Mouse (Mus musculus): ENCODE results near the gene Slc25a47. TPM values are rescaled to one million over a fixed set of nuclear protein-coding genes. Genes with fewer than 3 reads are reported as not detected.

The Slc25a47 gene
- total and polyA plus RNA-seq, 2 experiments from 2014 or later, result 5.9 to 15.3 TPM

DNA sequence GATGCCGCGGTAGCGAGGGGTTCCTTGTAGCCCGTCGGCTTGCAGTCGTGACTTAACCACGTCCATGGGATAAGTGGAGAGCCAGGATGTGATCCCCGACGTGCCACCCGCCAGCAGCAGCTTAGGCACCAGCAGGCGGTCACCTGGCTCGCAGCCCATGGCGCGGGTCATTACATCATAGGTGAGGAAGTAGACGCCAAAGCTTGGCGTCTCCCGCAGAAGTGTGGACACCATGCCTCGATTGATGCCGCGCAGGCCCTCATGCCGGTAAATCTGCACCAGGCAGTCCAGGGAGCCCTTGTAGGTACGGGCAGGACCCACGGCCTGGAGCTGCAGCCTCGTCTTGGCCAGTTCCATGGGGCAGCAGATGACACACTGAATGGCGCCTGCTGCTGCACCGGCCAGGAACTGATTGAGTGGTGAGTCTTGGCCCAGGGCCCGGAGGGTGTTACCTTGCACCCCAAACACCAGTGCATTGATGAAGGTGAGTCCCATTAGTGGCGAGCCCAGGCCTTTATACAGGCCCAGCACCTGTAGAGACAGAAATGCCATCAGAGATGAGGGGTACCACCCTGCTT, 8.8 kb upstream of the Slc25a47 start:
- DNase-seq (ENCODE audit: low spot score) (no peak), ATAC-seq (ENCODE audit: insufficient read depth, low read depth) (no peak)
- Histone ChIP-seq H3K27me3 (ENCODE audit: control insufficient read depth, insufficient read depth, low read length) (no peaks in the 10 kb centered on the region), H3K9ac (replicated peaks; ENCODE audit: low read depth, low read length) (no peak overlapping the region), H3K9me3 (replicated peaks; ENCODE audit: control insufficient read depth, low read length) (0 out of 2 replicates have a peak, but pooled peaks cover 3% of the 10 kb centered on the region), H3K27ac (ENCODE audit: low read depth) (no peak overlapping the region), H3K36me3 (replicated peaks; ENCODE audit: control insufficient read depth, insufficient read depth, low read length) (0 out of 2 replicates have a peak, but pooled peaks cover 11% of the 10 kb centered on the region), H3K4me1 (ENCODE audit: control insufficient read depth, insufficient read depth) (no peaks in the 10 kb centered on the region), H3K4me2 (ENCODE audit: low read depth, low read length) (no peak overlapping the region), H3K4me3 (ENCODE audit: low read depth, low read length) (no peak overlapping the region)
- no peak for TF ChIP-seq EP300 (IDR thresholded peaks at IDR 0.05; ENCODE audit: low read depth)
- TF ChIP-seq CTCF (IDR thresholded peaks at IDR 0.05; ENCODE audit: low read depth), result no peak
- WGBS, result 89% methylated on average over 28 of the region's 28 CpGs

DNA sequence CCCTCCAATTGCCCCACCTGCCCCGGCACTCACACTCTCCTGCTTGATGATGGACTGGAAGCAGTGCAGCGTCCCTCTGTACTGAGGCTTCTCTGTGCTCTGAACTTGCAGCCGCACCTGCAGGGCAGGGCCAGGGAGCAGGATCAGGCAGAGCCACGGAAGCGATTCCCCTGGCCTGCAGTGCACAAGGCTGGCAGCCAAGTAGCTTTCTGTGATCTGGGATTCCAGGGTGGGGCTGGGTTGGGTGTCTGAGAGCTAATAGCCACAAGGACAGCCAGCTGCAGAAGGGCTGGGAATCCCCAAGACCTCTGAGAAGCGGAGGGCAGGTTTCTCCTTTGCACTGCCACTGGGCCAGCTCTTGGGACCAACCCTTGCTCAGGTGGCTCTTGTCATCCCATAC, 8.2 kb upstream of the Slc25a47 start:
- ATAC-seq (ENCODE audit: insufficient read depth, low read depth) (no peak), DNase-seq (ENCODE audit: low spot score) (no peak)
- no peaks in the 10 kb centered on the region for H3K4me1 ChIP-seq (ENCODE audit: control insufficient read depth, insufficient read depth)
- H3K27ac ChIP-seq (ENCODE audit: low read depth), result no peak overlapping the region
- no peaks in the 10 kb centered on the region for H3K27me3 ChIP-seq (ENCODE audit: control insufficient read depth, insufficient read depth, low read length)
- H3K9ac ChIP-seq (replicated peaks; ENCODE audit: low read depth, low read length), result no peak overlapping the region
- H3K9me3 ChIP-seq (replicated peaks; ENCODE audit: control insufficient read depth, low read length), result 0 out of 2 replicates have a peak, but pooled peaks cover 3% of the 10 kb centered on the region
- 91% methylated on average over 6 of the region's 6 CpGs for WGBS
- 0 out of 2 replicates have a peak, but pooled peaks cover 11% of the 10 kb centered on the region for H3K36me3 ChIP-seq (replicated peaks; ENCODE audit: control insufficient read depth, insufficient read depth, low read length)
- H3K4me2 ChIP-seq (ENCODE audit: low read depth, low read length), result no peak overlapping the region
- TF ChIP-seq CTCF (IDR thresholded peaks at IDR 0.05; ENCODE audit: low read depth), result no peak
- TF ChIP-seq EP300 (IDR thresholded peaks at IDR 0.05; ENCODE audit: low read depth), result no peak
- H3K4me3 ChIP-seq (ENCODE audit: low read depth, low read length), result no peak overlapping the region

DNA sequence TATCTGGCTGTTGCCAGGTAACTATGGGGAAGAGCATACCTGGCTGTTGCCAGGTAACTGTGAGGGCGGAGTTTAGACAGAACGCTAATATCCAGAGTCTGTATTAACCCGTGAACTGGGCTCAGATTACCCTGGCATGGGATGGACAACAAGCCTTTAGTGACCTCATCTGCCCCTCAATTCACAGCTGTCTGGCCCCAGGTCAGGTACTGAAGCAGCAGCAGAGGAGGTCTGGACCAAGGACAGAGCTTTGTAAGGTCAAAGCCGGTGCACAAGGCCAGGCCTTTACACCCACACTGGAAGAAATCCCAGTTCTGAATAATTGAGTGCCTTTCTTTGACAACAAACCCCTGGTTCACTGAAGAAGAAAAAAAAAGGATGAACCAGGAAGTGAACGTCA, 6.2 kb upstream of the Slc25a47 start:
- TF ChIP-seq EP300 (IDR thresholded peaks at IDR 0.05; ENCODE audit: low read depth), result no peak
- TF ChIP-seq CTCF (IDR thresholded peaks at IDR 0.05; ENCODE audit: low read depth), result no peak
- peaks cover under 1% of the 10 kb centered on the region; the same call in 1 of the 2 replicates for H3K4me1 ChIP-seq (ENCODE audit: control insufficient read depth, insufficient read depth)
- no peaks in the 10 kb centered on the region for H3K27me3 ChIP-seq (ENCODE audit: control insufficient read depth, insufficient read depth, low read length)
- H3K4me3 ChIP-seq (ENCODE audit: low read depth, low read length), result no peak overlapping the region
- no peak for ATAC-seq (ENCODE audit: insufficient read depth, low read depth)
- H3K9me3 ChIP-seq (replicated peaks; ENCODE audit: control insufficient read depth, low read length), result 0 out of 2 replicates have a peak, but pooled peaks cover 3% of the 10 kb centered on the region
- WGBS, result 70% methylated on average over 5 of the region's 5 CpGs
- H3K9ac ChIP-seq (replicated peaks; ENCODE audit: low read depth, low read length), result no peak overlapping the region
- 0 out of 2 replicates have a peak, but pooled peaks cover 11% of the 10 kb centered on the region for H3K36me3 ChIP-seq (replicated peaks; ENCODE audit: control insufficient read depth, insufficient read depth, low read length)
- no peak for DNase-seq (ENCODE audit: low spot score)
- no peak overlapping the region for H3K4me2 ChIP-seq (ENCODE audit: low read depth, low read length)
- no peak overlapping the region for H3K27ac ChIP-seq (ENCODE audit: low read depth)

DNA sequence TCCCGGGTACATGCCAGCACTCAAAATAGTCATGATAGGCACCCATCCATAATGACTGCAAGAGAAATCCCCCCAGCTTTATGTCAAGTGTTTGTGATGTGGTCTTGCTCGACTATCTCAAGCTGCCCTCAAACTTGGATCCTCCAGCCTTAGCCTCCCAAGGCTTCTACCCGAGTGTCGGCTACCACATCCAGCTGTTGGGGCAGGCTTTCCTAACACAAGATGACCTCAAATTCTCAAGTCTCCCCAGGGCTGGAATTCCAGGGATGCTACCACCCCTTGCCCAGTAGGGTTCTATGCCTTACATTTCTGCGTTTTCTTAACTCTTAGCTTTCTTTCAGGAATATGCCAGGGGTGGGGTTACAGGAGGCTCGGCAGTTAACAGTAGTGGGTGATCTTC, 5.5 kb upstream of the Slc25a47 start:
- H3K4me1 ChIP-seq (ENCODE audit: control insufficient read depth, insufficient read depth), result peaks cover 8% of the 10 kb centered on the region
- H3K4me3 ChIP-seq (ENCODE audit: low read depth, low read length), result no peak overlapping the region
- H3K36me3 ChIP-seq (replicated peaks; ENCODE audit: control insufficient read depth, insufficient read depth, low read length), result 0 out of 2 replicates have a peak, but pooled peaks cover 11% of the 10 kb centered on the region
- no peak for DNase-seq (ENCODE audit: low spot score)
- TF ChIP-seq EP300 (IDR thresholded peaks at IDR 0.05; ENCODE audit: low read depth) (no peak), CTCF (IDR thresholded peaks at IDR 0.05; ENCODE audit: low read depth) (no peak)
- ATAC-seq (ENCODE audit: insufficient read depth, low read depth), result no peak
- no peak overlapping the region for H3K4me2 ChIP-seq (ENCODE audit: low read depth, low read length)
- H3K27me3 ChIP-seq (ENCODE audit: control insufficient read depth, insufficient read depth, low read length), result no peaks in the 10 kb centered on the region
- 82% methylated on average over 6 of the region's 6 CpGs for WGBS
- 0 out of 2 replicates have a peak, but pooled peaks cover 3% of the 10 kb centered on the region for H3K9me3 ChIP-seq (replicated peaks; ENCODE audit: control insufficient read depth, low read length)
- H3K9ac ChIP-seq (replicated peaks; ENCODE audit: low read depth, low read length), result no peak overlapping the region
- H3K27ac ChIP-seq (ENCODE audit: low read depth), result no peak overlapping the region

DNA sequence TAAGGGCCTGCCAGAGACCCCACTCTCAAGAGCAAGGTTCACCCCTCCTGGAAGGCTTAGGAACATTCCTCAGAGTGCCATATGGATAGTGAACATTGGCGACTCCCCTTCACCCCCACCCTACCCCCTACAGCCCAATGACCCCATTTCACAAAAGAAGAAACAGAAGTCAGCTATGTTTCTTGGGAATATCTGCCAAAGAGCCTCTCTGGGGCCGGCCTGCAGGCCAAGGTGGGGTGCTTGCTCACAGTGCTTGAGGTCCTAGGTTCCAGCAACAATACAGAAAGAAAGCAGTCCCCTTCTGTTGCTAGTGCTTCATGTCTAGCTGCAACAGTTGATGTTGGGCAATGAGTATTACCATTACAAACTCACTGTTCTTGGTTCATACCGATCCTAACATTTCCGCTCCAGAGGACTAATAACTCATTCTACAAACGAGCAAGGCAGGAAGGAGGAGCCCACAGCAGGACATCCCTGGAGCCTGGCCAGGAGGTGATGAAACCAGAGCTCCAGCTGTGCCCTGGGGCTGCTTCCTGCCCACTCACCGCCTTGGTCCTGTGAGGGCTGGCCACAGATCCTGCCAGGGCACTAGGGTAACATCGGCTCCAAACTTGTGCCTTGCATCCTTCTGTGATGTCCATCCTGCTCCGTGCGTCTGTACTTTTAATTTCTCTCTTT, 3.7 kb upstream of the Slc25a47 start:
- H3K27me3 ChIP-seq (ENCODE audit: control insufficient read depth, insufficient read depth, low read length), result no peaks in the 10 kb centered on the region
- no peak overlapping the region for H3K9ac ChIP-seq (replicated peaks; ENCODE audit: low read depth, low read length)
- WGBS, result 68% methylated on average over 9 of the region's 9 CpGs
- H3K4me2 ChIP-seq (ENCODE audit: low read depth, low read length), result no peak overlapping the region
- no peak for ATAC-seq (ENCODE audit: insufficient read depth, low read depth)
- H3K36me3 ChIP-seq (replicated peaks; ENCODE audit: control insufficient read depth, insufficient read depth, low read length), result 0 out of 2 replicates have a peak, but pooled peaks cover 6% of the 10 kb centered on the region
- no peak overlapping the region for H3K4me3 ChIP-seq (ENCODE audit: low read depth, low read length)
- peaks cover 16% of the 10 kb centered on the region for H3K4me1 ChIP-seq (ENCODE audit: control insufficient read depth, insufficient read depth)
- H3K27ac ChIP-seq (ENCODE audit: low read depth), result no peak overlapping the region
- H3K9me3 ChIP-seq (replicated peaks; ENCODE audit: control insufficient read depth, low read length), result 0 out of 2 replicates have a peak, but pooled peaks cover 3% of the 10 kb centered on the region
- DNase-seq (ENCODE audit: low spot score), result no peak
- TF ChIP-seq EP300 (IDR thresholded peaks at IDR 0.05; ENCODE audit: low read depth), result no peak
- no peak for TF ChIP-seq CTCF (IDR thresholded peaks at IDR 0.05; ENCODE audit: low read depth)
